Mouse (Mus musculus): ENCODE measurements around the gene Stxbp1. TPM values are rescaled to one million over a fixed set of nuclear protein-coding genes. Genes with fewer than 3 reads are reported as not detected.

Gene Stxbp1
- polyA plus RNA-seq, 1 experiment from 2014 or later = 127 TPM

DNA sequence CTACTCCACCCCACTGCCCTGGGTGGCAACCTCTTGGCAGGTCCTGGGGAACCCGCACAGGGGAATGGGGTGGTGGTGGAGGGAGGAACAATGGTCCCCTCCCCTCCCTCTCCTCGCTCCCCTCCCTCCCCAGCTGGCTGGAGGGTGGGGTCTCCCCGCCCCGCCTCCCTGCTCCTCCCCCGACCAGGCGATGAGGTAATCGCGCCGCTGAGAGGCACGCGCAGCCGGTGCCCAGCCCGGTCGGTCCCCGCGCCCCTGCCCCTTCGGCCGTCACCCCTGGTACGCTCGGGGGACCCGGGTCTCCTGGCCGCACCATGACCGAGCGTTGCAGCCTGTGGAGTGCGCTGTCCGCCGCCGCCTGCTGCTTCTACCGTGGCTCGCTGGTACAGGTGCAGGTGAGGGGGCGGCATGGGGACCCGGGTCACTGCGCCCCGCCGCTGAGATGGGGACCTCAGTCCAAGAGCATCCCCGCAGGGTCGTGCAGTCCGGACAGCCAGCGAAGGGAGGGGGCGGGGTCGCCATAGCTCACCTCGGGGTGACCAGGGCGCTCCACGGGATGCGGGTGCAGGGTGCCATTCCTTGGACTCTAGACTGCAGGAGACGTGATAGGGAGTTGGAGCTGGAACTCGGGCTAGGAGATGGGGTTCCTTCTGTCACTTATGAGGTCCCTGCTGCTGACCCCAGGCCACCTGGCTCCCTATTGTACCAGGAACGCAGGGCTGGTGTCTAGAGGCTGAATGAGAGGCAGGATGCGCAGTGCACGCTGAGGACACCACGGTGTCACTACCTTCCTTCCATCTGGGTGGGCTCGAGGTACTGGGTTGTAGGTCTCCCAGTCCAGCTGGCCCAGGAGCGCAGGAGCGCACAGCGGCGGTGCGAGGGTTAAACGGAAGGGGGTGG, 105.5 kb downstream of the Stxbp1 start:
- WGBS = 2% methylated on average over 45 of the region's 58 CpGs
- Histone ChIP-seq H3K4me2 (ENCODE audit: low read length) (peak overlapping the region; percentile 97), H3K9ac (ENCODE audit: low read length) (peak overlapping the region; percentile 84), H3K4me1 (ENCODE audit: control insufficient read depth, insufficient read depth, low read length) (no peaks in the 10 kb centered on the region), H3K27ac (ENCODE audit: low read depth, low read length) (peak overlapping the region; percentile 80), H3K36me3 (ENCODE audit: control insufficient read depth, insufficient read depth, low read length) (peaks cover 19% of the 10 kb centered on the region), H3K9me3 (replicated peaks; ENCODE audit: control insufficient read depth, low read length) (no peaks in the 10 kb centered on the region), H3K27me3 (replicated peaks; ENCODE audit: control insufficient read depth, insufficient read depth, low read length) (no peaks in the 10 kb centered on the region), H3K4me3 (ENCODE audit: low read depth, low read length) (peak overlapping the region; percentile 79)
- DNase-seq (ENCODE audit: low spot score) (peak; percentile 82), ATAC-seq (peak; percentile 69)

DNA sequence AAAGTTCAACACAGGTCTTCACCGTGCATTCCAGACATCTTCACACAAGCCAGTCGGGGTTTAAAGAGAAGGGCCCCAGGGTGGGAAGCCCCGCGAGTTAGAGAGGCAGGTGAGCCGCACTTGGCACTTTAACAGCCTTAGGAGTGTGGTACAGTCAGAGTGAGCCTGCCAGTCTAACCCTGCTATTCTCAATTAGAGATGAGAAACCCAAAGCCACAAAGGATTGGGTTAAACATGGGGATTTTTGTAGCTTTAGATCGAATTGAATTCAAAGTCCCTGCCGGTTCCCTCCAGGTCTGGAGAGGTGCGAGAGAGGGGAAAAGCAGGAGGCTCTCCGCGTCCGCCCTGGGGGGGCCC, 106.2 kb downstream of the Stxbp1 start, which contains the start of gene 6330409D20Rik:
TSS of gene 6330409D20Rik (minus strand) at position 101 of the 357 bp plus-strand sequence.
- Histone ChIP-seq H3K4me3 (ENCODE audit: low read depth, low read length) (peak within 1 kb of the TSS; percentile 79), H3K27me3 (replicated peaks; ENCODE audit: control insufficient read depth, insufficient read depth, low read length) (no peaks in the 10 kb centered on the region), H3K27ac (ENCODE audit: low read depth, low read length) (peak within 1 kb of the TSS; percentile 80), H3K9ac (ENCODE audit: low read length) (peak within 1 kb of the TSS; percentile 84), H3K4me2 (ENCODE audit: low read length) (peak within 1 kb of the TSS; percentile 97), H3K9me3 (replicated peaks; ENCODE audit: control insufficient read depth, low read length) (no peaks in the 10 kb centered on the region), H3K4me1 (ENCODE audit: control insufficient read depth, insufficient read depth, low read length) (no peaks in the 10 kb centered on the region), H3K36me3 (ENCODE audit: control insufficient read depth, insufficient read depth, low read length) (peaks cover 13% of the 10 kb centered on the region)
- 6% methylated on average over 11 of the region's 11 CpGs for WGBS
- peak; percentile 1; the same call in 1 of the 2 replicates for ATAC-seq
- DNase-seq (ENCODE audit: low spot score) = no peak

DNA sequence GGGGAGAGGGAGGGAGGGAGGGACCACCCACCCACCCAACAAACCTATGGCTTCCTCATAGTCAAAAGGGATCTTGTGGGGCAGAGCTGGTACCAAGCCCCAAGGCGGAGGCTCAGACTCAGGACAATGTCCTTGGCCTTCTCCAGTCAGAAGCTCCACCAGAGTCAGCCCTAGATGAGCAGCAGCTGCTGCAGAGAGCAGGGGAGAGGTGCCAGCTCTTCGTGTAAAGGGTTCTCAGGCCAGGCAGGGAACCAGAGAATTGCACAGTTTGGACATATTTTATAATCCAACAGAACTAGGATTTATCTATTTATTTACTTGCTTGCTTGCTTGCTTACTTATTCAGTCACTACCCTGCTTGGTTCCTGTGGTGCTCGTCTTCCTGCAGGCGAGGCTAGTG, 107.7 kb downstream of the Stxbp1 start:
- Histone ChIP-seq H3K4me1 (ENCODE audit: control insufficient read depth, insufficient read depth, low read length) (no peaks in the 10 kb centered on the region), H3K4me3 (ENCODE audit: low read depth, low read length) (no peak overlapping the region), H3K9me3 (replicated peaks; ENCODE audit: control insufficient read depth, low read length) (no peaks in the 10 kb centered on the region), H3K9ac (ENCODE audit: low read length) (no peak overlapping the region), H3K27me3 (replicated peaks; ENCODE audit: control insufficient read depth, insufficient read depth, low read length) (no peaks in the 10 kb centered on the region), H3K27ac (ENCODE audit: low read depth, low read length) (no peak overlapping the region; the same call in 1 of the 2 replicates), H3K4me2 (ENCODE audit: low read length) (no peak overlapping the region), H3K36me3 (ENCODE audit: control insufficient read depth, insufficient read depth, low read length) (no peaks in the 10 kb centered on the region)
- ATAC-seq (no peak), DNase-seq (ENCODE audit: low spot score) (no peak)
- WGBS = 74% methylated on average over 4 of the region's 4 CpGs

Other genes starting within 250 kb of the Stxbp1 start
- gene St6galnac6, start 247.5 kb downstream of the Stxbp1 start, polyA plus RNA-seq (2014; fragmentation: Nextera tagmentation; extraction: Ambion mirVana) = 4.7 and 5.7 TPM in 2 replicates
- gene Ak1, start 225.5 kb downstream of the Stxbp1 start, polyA plus RNA-seq (2014; fragmentation: Nextera tagmentation; extraction: Ambion mirVana) = 60.3 and 65.9 TPM in 2 replicates
- gene Eng, start 200.7 kb downstream of the Stxbp1 start, polyA plus RNA-seq (2014; fragmentation: Nextera tagmentation; extraction: Ambion mirVana) = 15.0 and 23.1 TPM in 2 replicates
- gene Fpgs, start 143.1 kb downstream of the Stxbp1 start, polyA plus RNA-seq (2014; fragmentation: Nextera tagmentation; extraction: Ambion mirVana) = 10.9 and 14.3 TPM in 2 replicates
- 72.9 and 75.1 TPM in 2 replicates for gene Cdk9, start 134.2 kb downstream of the Stxbp1 start, polyA plus RNA-seq (2014; fragmentation: Nextera tagmentation; extraction: Ambion mirVana)
- gene Sh2d3c, start 126.2 kb downstream of the Stxbp1 start, polyA plus RNA-seq (2014; fragmentation: Nextera tagmentation; extraction: Ambion mirVana) = 25.8 and 37.4 TPM in 2 replicates
- 3.2 and 3.4 TPM in 2 replicates for gene 6330409D20Rik, start 106.2 kb downstream of the Stxbp1 start, polyA plus RNA-seq (2014; fragmentation: Nextera tagmentation; extraction: Ambion mirVana)
- gene Tor2a, start 90.0 kb downstream of the Stxbp1 start, polyA plus RNA-seq (2014; fragmentation: Nextera tagmentation; extraction: Ambion mirVana) = 67.9 and 71.2 TPM in 2 replicates
- gene Ttc16, start 71.6 kb downstream of the Stxbp1 start, polyA plus RNA-seq (2014; fragmentation: Nextera tagmentation; extraction: Ambion mirVana) = 0.27 and 0.80 TPM in 2 replicates
- gene Ptrh1, start 71.5 kb downstream of the Stxbp1 start, polyA plus RNA-seq (2014; fragmentation: Nextera tagmentation; extraction: Ambion mirVana) = 4.7 and 5.1 TPM in 2 replicates
- gene Cfap157, start 62.8 kb downstream of the Stxbp1 start, polyA plus RNA-seq (2014; fragmentation: Nextera tagmentation; extraction: Ambion mirVana) = 0.17 and 0.30 TPM in 2 replicates
- 13.8 and 17.7 TPM in 2 replicates for gene Fam129b, start 28.9 kb upstream of the Stxbp1 start, polyA plus RNA-seq (2014; fragmentation: Nextera tagmentation; extraction: Ambion mirVana)
- 94.3 and 128 TPM in 2 replicates for gene Rpl12, start 114.3 kb upstream of the Stxbp1 start, polyA plus RNA-seq (2014; fragmentation: Nextera tagmentation; extraction: Ambion mirVana)
- gene Lrsam1, start 114.4 kb upstream of the Stxbp1 start, polyA plus RNA-seq (2014; fragmentation: Nextera tagmentation; extraction: Ambion mirVana) = 13.6 and 15.7 TPM in 2 replicates
- 11.2 TPM in 2 replicates for gene Slc2a8, start 134.8 kb upstream of the Stxbp1 start, polyA plus RNA-seq (2014; fragmentation: Nextera tagmentation; extraction: Ambion mirVana)